Comparison of ENCODE assay signal across 13 mouse cellular contexts in genomic region chr1:137972620-137973350, GRCm38 (mm10).
DNase-seq lines count a peak whose midpoint lies in the region; ATAC-seq and TF ChIP-seq lines count a peak whose summit lies in the region.
"Had no signal": no experiment of that assay in that cellular context is flagged by ENCODE, and none has a peak within 500 bp of the region (broad histone marks: within the 10 kb centered on the region; RNA-seq: fewer than 3 reads in every experiment).

No protein-coding gene starts in this region.

- no peaks in the 10 kb centered on the region; the same call in 1 of the 2 replicates for H3K4me1 ChIP-seq in hindbrain, embryonic 13.5 days (replicated peaks)
- H3K4me1 ChIP-seq in hindbrain, embryonic 10.5 days (replicated peaks), result no peaks in the 10 kb centered on the region
- no peaks in the 10 kb centered on the region for H3K4me1 ChIP-seq in stomach, postnatal 0 days (replicated peaks; ENCODE audit: control insufficient read depth, insufficient read depth)
- H3K4me1 ChIP-seq: hindbrain, embryonic 15.5 days had no signal

- no peaks in the 10 kb centered on the region for H3K9me3 ChIP-seq in hindbrain, embryonic 13.5 days
- H3K9me3 ChIP-seq in hindbrain, embryonic 10.5 days, result no peaks in the 10 kb centered on the region
- no peaks in the 10 kb centered on the region for H3K9me3 ChIP-seq in stomach, postnatal 0 days (ENCODE audit: control insufficient read depth, low read length)
- H3K9me3 ChIP-seq: hindbrain, embryonic 15.5 days had no signal

- no peaks in the 10 kb centered on the region for H3K36me3 ChIP-seq in hindbrain, embryonic 13.5 days
- H3K36me3 ChIP-seq in hindbrain, embryonic 10.5 days, result peaks cover 9% of the 10 kb centered on the region; the same call in 1 of the 2 replicates
- H3K36me3 ChIP-seq in stomach, postnatal 0 days (ENCODE audit: control insufficient read depth, insufficient read depth, low read length), result no peaks in the 10 kb centered on the region
- H3K36me3 ChIP-seq: hindbrain, embryonic 15.5 days had no signal

- no peak for TF ChIP-seq CTCF in stomach, postnatal 0 days (IDR thresholded peaks at IDR 0.05; ENCODE audit: low read depth)

- H3K27ac ChIP-seq in hindbrain, embryonic 13.5 days, result peak overlapping the region; percentile 9; the same call in 1 of the 2 replicates
- H3K27ac ChIP-seq in hindbrain, embryonic 10.5 days, result no peak overlapping the region; the same call in 1 of the 2 replicates
- no peak overlapping the region for H3K27ac ChIP-seq in stomach, postnatal 0 days (replicated peaks)
- H3K27ac ChIP-seq: hindbrain, embryonic 15.5 days; macrophage had no signal

- DNase-seq in hindbrain, embryonic 10.5 days (ENCODE audit: low spot score), result no peak
- peak; percentile 14 for DNase-seq in right cerebral cortex, postnatal 25 days
- no peak for DNase-seq in right cerebral cortex, postnatal 14 days
- peak; percentile 42 for DNase-seq in layer of hippocampus, adult 9-11 months
- no peak for DNase-seq in stomach, postnatal 0 days (ENCODE audit: low spot score)
- DNase-seq in heart, adult 8-10 months (ENCODE audit: low spot score), result no peak
- DNase-seq: cerebellum, adult 11-12 months; retina, postnatal 1 day; thymus, adult 18-20 months had no signal

- H3K4me3 ChIP-seq in hindbrain, embryonic 13.5 days, result no peak overlapping the region
- H3K4me3 ChIP-seq in hindbrain, embryonic 10.5 days, result no peak overlapping the region
- no peak overlapping the region for H3K4me3 ChIP-seq in stomach, postnatal 0 days (ENCODE audit: low read depth, low read length)
- H3K4me3 ChIP-seq: hindbrain, embryonic 15.5 days had no signal

- H3K27me3 ChIP-seq in hindbrain, embryonic 13.5 days, result no peaks in the 10 kb centered on the region
- H3K27me3 ChIP-seq in hindbrain, embryonic 10.5 days (ENCODE audit: insufficient read depth, poor library complexity, severe bottlenecking), result no peaks in the 10 kb centered on the region
- H3K27me3 ChIP-seq in stomach, postnatal 0 days (ENCODE audit: control insufficient read depth, insufficient read depth, low read length), result no peaks in the 10 kb centered on the region
- H3K27me3 ChIP-seq: hindbrain, embryonic 15.5 days had no signal

- no peak overlapping the region for H3K9ac ChIP-seq in hindbrain, embryonic 13.5 days
- H3K9ac ChIP-seq in stomach, postnatal 0 days (ENCODE audit: low read length), result no peak overlapping the region
- H3K9ac ChIP-seq: hindbrain, embryonic 15.5 days had no signal

- ATAC-seq in hindbrain, embryonic 13.5 days (ENCODE audit: low FRiP score), result no peak
- ATAC-seq in inflammation-experienced regulatory T-cells, adult 6 months, result no peak
- ATAC-seq in stomach, postnatal 0 days (ENCODE audit: low FRiP score, low TSS enrichment), result no peak

- WGBS in hindbrain, embryonic 13.5 days, result 85% methylated on average over 6 of the region's 6 CpGs
- 85% methylated on average over 6 of the region's 6 CpGs for WGBS in hindbrain, embryonic 10.5 days
- WGBS in stomach, postnatal 0 days, result 61% methylated on average over 6 of the region's 6 CpGs

- no peak overlapping the region for H3K4me2 ChIP-seq in hindbrain, embryonic 13.5 days
- H3K4me2 ChIP-seq in stomach, postnatal 0 days (replicated peaks; ENCODE audit: low read depth), result no peak overlapping the region
- H3K4me2 ChIP-seq: hindbrain, embryonic 15.5 days had no signal

- TF ChIP-seq EP300 in stomach, postnatal 0 days (optimal IDR thresholded peaks at IDR 0.05), result no peak

Comparison
In these comparisons a context has a peak if more than half of its experiments do, and no peak if none do; other contexts are left out.
1. DNase-seq: peak in right cerebral cortex, postnatal 25 days (single experiment) and layer of hippocampus, adult 9-11 months (single experiment); none in hindbrain, embryonic 10.5 days (single experiment), right cerebral cortex, postnatal 14 days (single experiment), stomach, postnatal 0 days (single experiment) and heart, adult 8-10 months (single experiment).